Mouse (Mus musculus) gastrocnemius, postnatal 10 days (tissue): ENCODE results near the gene Olfr883. TPM values are rescaled to one million over a fixed set of nuclear protein-coding genes. Genes with fewer than 3 reads are reported as not detected.

Source experiments
- DNase-seq: peaks from one replicate; pipeline ENCODE4 v3.0.0; 2021; ENCODE audit warnings: mixed read lengths
- long read RNA-seq, 2 experiments: library from polyadenylated mRNA; stranded (forward); transcript quantifications; one replicate each; pipeline ENCODE4 v2.0.0; 2021
- total RNA-seq, 2 experiments: library from RNA; stranded (reverse); gene quantifications; 2 replicates each; pipeline ENCODE4 v1.2.3; 2021

Olfr883 gene
- total RNA-seq: not detected
- long read RNA-seq, experiment 1: 0 reads
- long read RNA-seq, experiment 2: 0 reads

GRCm38 (mm10) chr9:38025508-38025907 is at the start of gene Olfr883:
Gene Olfr883 (plus strand): TSS chr9:38025808.
- DNase-seq: no peak

GRCm38 (mm10) chr9:37991525-37991924 is 34.1 kb upstream of the Olfr883 start, which contains the start of gene Olfr881:
Gene Olfr881 (plus strand): TSS chr9:37991825.
- DNase-seq: no peak

DNA sequence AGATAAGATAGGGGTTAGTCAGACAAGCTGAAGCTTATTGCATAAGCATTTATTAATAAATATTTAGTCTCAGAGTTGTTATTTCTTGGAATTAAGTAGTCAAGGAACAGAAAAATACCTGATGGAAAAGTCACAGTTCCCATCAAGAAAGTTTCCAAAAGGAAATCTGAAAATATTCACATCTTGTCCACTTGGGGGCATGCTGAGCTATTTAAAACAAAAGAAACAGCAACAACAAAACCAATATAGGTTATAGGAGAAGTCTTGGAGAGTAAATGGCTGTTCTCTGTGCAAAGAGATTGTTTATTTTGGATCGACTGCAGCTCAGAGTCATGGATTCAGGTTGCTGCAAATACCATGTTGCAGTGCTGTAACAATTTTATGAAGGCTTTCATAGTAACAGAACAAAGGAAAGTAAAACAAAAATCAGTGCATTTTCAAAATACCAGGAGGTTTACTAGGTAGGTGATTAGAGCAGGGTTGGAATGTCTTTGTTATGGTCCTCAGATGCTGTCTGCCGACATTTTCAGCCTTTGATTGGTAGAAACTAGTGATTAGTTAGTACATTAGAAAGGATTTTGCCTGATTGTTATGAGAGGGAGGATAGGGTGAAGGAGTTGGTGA is 26.9 kb upstream of the Olfr883 start:
- no peak for DNase-seq

DNA sequence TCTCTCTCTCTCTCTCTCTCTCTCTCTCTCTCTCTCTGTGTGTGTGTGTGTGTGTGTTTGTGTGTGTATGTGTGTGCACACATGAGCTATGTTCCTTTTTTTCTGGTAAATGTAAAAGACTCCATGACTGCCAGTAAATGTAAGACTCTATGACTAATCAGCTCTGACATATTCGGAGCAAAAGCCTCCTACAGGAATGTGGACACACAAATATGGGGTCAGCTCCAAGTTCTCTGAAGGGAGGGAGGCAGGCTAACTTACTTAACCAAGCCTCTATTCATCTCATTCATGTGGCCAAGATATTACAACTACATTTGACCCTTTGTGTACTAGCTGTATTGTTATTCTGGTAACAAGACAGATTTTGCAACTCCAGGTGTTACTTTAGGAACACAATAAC is 25.6 kb upstream of the Olfr883 start:
- DNase-seq: no peak

DNA sequence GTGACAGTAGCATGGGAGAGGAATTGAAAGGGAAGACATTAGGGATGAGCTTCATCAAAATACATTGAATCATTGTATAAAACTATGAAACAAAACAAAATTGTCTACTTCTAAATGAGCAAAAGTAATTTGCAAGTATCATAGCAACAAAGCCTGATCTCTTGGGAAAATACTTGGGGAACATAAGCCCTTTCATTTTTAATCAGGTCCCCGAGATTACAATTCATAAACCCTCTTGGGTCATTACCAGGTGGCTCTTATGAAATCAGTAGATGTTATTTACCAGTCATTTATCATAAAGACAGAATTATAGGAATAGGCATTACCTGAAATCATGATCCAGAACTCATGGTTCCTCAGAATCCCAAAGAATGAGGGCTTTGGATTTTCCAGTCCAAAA is 20.6 kb downstream of the Olfr883 start, which contains the start of gene Olfr884:
Gene Olfr884, plus strand, starts transcription at position 301 of the 400 bp plus-strand sequence.
- no peak for DNase-seq

- no peak for DNase-seq
These were observed 35.4 kb downstream of the Olfr883 start, which contains the start of gene Olfr885 for GRCm38 (mm10) chr9:38061022-38061421. Gene Olfr885 (plus strand): TSS chr9:38061322.

Other genes with a start within 250 kb of the Olfr883 start
- gene Olfr876, start 222.8 kb upstream of the Olfr883 start, total RNA-seq: not detected
- not detected for gene Olfr877, start 171.5 kb upstream of the Olfr883 start, total RNA-seq
- gene Olfr145, start 129.1 kb upstream of the Olfr883 start, total RNA-seq: not detected
- gene Olfr878, start 108.0 kb upstream of the Olfr883 start, total RNA-seq: not detected
- gene Olfr881, start 34.0 kb upstream of the Olfr883 start, total RNA-seq: not detected
- not detected for gene Olfr884, start 20.7 kb downstream of the Olfr883 start, total RNA-seq
- not detected for gene Olfr885, start 35.5 kb downstream of the Olfr883 start, total RNA-seq
- gene Olfr887, start 58.3 kb downstream of the Olfr883 start, total RNA-seq: not detected
- not detected for gene Olfr888, start 82.3 kb downstream of the Olfr883 start, total RNA-seq
- gene Olfr889, start 89.4 kb downstream of the Olfr883 start, total RNA-seq: not detected
- not detected for gene Olfr890, start 116.7 kb downstream of the Olfr883 start, total RNA-seq
- not detected for gene Olfr891, start 155.0 kb downstream of the Olfr883 start, total RNA-seq
- not detected for gene Olfr893, start 182.6 kb downstream of the Olfr883 start, total RNA-seq
- gene Olfr894, start 192.2 kb downstream of the Olfr883 start, total RNA-seq: not detected
- gene Olfr143, start 227.0 kb downstream of the Olfr883 start, total RNA-seq: not detected
- not detected for gene Olfr895, start 242.0 kb downstream of the Olfr883 start, total RNA-seq